Mouse (Mus musculus) lung, postnatal 0 days (tissue): ENCODE results near the gene Lcmt1.

Experiments used
- CTCF ChIP-seq: IDR thresholded peaks from 2 replicates; pipeline ENCODE4 v1.5.1; 2016; ENCODE audit warnings: antibody characterized with exemption, mild to moderate bottlenecking
- EP300 ChIP-seq: IDR thresholded peaks from 2 replicates; pipeline ENCODE4 v1.6.1; 2016; ENCODE audit warnings: antibody characterized with exemption, mild to moderate bottlenecking, control low read depth

- TF ChIP-seq CTCF (no peak), EP300 (no peak)
These were observed 20.2 kb downstream of the Lcmt1 start for GRCm38 (mm10) chr7:123389686-123390280.
